Mouse (Mus musculus) lung, postnatal 10 days (tissue): Measurements from ENCODE around the gene Kdelr2.
A peak's percentile ranks its signal among the peaks of the same experiment; 100 is the strongest.

Source experiments
- DNase-seq: peaks from one replicate; pipeline ENCODE4 v3.0.0; 2021

The Kdelr2 gene

DNA sequence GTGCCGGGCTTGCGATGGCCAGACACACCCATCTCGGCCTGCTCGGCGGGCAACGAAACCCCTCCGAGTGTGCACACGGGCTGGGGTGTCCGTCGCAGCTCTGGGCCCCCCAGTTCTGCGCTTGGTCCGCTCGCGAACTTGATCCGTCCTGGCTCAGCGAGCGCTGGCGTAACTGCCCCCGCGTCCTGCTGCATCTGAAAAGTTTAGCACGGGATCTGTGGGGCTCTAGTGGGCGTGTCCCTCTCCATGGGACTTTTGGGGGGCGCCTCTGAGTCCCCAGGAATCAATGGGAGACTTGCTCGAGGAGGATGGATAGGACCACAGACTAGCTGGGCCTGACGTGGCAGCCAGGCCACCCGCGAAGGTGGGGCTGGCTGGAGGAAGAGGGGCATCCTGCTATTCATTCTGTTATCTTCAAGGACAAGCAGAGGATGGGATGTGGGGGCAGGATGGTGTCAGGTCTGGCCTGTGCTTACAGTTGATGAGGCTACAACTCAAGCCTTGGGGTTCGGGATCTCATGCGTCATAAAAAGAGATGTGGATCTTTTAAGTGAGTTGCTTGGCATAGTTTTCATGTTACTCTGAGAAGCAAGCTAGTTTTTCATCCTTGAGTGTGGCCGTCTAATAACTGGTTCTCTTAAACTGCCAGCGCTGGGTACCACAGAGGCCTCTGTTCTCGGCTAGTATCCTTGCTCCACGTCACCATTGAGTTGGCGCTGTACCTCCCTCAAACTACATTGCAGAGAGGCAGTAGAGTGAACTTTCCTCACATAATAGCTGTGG is 701 bp downstream of the Kdelr2 start:
- peak; percentile 27 for DNase-seq

DNA sequence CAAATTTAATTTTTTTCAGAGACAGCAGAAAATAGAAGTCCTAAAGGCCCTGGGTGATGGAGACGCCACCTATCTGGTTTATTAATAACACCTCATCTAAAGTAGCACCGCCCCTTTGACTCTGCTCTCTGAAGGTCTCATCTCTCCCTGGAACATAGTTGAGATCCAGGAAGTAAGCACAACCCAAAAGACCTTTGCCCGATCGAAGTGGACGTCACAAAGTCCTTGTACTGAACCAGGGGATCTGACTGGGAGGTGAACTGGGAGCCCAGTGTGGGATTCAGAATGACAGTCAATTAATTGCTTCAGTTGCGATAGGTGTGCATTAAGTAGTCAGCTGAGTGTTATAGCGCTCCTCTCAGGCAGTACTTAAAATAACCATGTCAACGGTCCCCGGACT is 1.6 kb downstream of the Kdelr2 start:
- DNase-seq = no peak

DNA sequence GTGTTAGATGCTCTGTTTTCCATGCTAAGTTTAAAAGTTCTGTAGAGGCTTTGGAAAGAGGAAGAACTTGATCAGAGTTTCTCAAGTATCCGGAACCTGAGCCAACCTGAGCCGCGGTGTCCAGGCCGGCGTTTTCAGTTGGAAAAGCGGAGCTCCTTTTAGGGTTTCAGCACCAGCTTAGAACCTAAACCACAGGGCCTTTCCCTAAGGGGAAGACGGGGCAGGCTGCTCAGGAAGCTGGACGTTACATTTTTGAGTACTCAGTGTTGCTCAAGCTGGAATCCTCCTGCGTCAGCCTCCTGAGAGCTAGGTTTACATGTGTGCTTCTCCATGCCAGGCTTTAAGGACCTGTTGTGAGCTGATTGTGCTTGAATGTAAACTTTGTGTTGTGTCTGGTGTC is 2.9 kb downstream of the Kdelr2 start:
- no peak for DNase-seq

DNA sequence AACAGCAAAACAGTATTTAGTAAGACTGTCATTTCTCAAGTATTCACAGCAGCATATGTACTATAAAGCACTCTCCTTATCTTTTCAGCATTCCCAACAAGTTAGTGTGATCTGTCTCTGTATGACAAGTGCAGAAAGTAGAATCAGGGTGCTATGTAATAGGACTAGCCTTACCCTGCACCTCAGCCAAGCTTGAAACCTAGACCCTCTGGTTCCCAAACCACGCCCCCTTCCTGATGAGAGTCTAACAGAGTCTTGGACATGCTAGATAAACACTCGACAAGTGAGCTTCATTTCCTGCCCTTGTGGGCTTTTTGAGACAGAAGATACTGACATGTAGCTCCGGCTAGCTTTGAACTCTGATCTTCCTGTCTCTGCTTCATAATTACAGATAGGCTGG is 5.6 kb downstream of the Kdelr2 start:
- DNase-seq = peak; percentile 63

DNA sequence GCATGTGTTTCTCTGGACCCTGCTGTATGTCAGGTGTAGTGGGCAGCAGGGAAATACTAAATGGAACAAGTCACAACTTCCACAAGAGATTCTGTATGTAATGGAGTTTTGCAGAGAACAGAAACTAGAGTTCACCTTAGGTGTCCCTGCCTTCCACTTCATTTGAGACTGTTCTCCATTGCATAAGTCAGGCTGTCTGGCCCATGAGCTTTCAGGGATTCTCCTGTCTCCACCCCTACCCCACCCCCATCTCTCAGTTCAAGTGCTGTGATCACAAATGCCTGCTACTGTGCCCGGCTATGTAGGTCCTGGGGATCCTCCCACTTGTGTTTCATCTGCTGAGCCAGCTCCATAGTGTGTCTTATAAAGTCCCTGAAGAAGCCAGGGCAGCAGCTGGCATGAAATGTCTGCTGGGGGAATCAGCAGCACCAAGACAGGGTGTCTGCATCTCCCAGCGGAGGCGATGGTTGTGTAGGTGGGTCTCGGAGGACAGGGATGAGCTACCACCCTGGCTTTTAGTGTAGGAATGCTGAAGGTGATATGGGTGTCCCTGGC is 7.3 kb downstream of the Kdelr2 start:
- peak; percentile 24 for DNase-seq

GRCm38 (mm10) chr5:143421484-143421883 is 17.8 kb downstream of the Kdelr2 start:
- DNase-seq = no peak

GRCm38 (mm10) chr5:143422990-143423389 is 19.4 kb downstream of the Kdelr2 start:
- no peak for DNase-seq

GRCm38 (mm10) chr5:143423899-143424519 is 20.4 kb downstream of the Kdelr2 start:
- peak; percentile 79 for DNase-seq

- peak; percentile 80 for DNase-seq
These were observed 30.8 kb downstream of the Kdelr2 start for GRCm38 (mm10) chr5:143434421-143434820.

DNA sequence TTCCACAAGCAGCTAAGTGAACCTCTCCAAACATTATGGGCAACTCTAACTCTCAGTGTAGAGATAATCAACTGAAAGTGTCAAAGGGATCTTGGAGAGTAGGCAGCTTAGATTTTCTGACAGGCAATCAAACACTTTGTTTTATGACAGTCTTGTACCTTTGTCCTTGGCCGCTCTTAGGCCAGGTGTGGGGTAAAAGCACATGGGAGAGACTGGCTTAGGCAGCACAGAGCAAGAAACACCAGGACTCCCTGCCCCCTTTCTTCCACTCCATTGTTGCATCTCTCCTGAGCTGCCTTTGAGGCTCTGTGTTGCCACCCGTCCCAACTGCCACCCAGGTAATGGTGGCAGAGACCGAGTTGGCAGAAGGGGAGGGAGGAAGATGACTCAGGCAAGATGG is 37.7 kb downstream of the Kdelr2 start:
- no peak for DNase-seq

- no peak for DNase-seq
These were observed 38.1 kb downstream of the Kdelr2 start for GRCm38 (mm10) chr5:143441753-143442152.

DNA sequence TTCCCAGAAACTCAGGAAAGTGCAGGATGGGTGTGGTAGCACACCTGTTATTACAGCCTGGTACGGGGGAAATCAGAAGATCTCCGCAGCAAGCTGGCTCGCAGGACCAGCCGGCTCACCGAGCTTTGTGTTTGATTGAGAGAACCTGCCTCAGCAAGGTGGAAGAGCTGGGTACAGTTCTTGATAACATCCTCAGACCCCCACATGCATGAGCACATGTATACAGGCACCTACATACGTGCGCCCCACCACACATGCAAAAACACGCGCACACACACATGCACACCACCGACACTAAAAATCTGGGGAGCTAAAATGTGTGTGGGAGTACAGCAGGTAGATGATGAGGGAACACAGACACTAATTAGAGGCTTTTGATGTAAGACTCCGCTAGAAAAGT is 60.0 kb downstream of the Kdelr2 start:
- no peak for DNase-seq

- peak; percentile 90 for DNase-seq
These were observed 60.6 kb downstream of the Kdelr2 start, which contains the start of gene Daglb for GRCm38 (mm10) chr5:143464100-143464756. Gene Daglb (plus strand): TSS chr5:143464584.

- DNase-seq = no peak
These were observed 61.1 kb downstream of the Kdelr2 start for GRCm38 (mm10) chr5:143464757-143465118.

GRCm38 (mm10) chr5:143465156-143466085 is 61.8 kb downstream of the Kdelr2 start:
- no peak for DNase-seq

- no peak for DNase-seq
These were observed 63.4 kb downstream of the Kdelr2 start for GRCm38 (mm10) chr5:143466891-143467669.

- DNase-seq = no peak
These were observed 64.3 kb downstream of the Kdelr2 start for GRCm38 (mm10) chr5:143467931-143468330.

DNA sequence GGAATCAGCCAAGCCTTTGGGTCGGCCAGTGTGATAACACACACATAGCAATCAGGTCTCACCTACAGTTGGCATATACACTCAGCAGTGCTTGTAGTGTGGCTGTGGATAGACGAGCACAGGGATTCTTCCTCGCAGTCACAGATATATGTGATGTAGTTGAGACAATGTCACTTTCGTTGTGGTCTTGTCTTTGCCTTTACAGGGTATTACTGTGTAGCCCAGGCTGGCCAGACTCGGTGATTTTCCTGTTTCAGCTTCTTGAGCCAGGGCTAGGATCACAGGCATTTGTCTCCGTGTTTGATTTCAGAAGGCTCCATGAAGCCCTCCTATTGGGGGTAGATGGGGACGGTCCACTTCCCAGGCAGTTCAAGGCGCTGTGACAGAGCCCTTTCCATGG is 66.0 kb downstream of the Kdelr2 start:
- no peak for DNase-seq

GRCm38 (mm10) chr5:143470421-143471164 is 67.0 kb downstream of the Kdelr2 start:
- peak; percentile 57 for DNase-seq

GRCm38 (mm10) chr5:143471165-143471546 is 67.5 kb downstream of the Kdelr2 start:
- no peak for DNase-seq
